Mouse (Mus musculus) CH12.LX (cell line): ENCODE measurements around the gene Trim5. TPM values are rescaled to one million over a fixed set of nuclear protein-coding genes. Genes with fewer than 3 reads are reported as not detected.
A peak's percentile ranks its signal among the peaks of the same experiment; 100 is the strongest.

Source experiments
- DNase-seq: peaks from one replicate; pipeline ENCODE4 v3.0.0-alpha.2; 2013; ENCODE audit errors: extremely low read depth
- H3K27ac ChIP-seq: 2 replicates; pipeline ENCODE4 v1.5.1; 2012; ENCODE audit warnings: low read depth, mild to moderate bottlenecking, control low read depth, moderate library complexity; ENCODE audit not compliant: insufficient read depth
- H3K27me3 ChIP-seq: replicated peaks from 2 replicates; pipeline ENCODE3; 2012; ENCODE audit warnings: inconsistent platforms
- H3K36me3 ChIP-seq, 2 experiments: replicated peaks in 1 of 2; 2 replicates each; pipeline versions ENCODE3 to v1.6.1; 2012; ENCODE audit warnings: inconsistent platforms in 1 of 2, low read length in 1 of 2, mild to moderate bottlenecking in 1 of 2, mixed read lengths in 1 of 2, moderate library complexity in 1 of 2; ENCODE audit not compliant: control insufficient read depth in 1 of 2, insufficient read depth in 1 of 2
- H3K4me1 ChIP-seq, 2 experiments: 2 replicates each; pipeline ENCODE4 v1.6.1; 2012; ENCODE audit warnings: inconsistent platforms in 1 of 2, moderate library complexity in 1 of 2; ENCODE audit not compliant: insufficient read depth in 2 of 2, control insufficient read depth in 1 of 2
- H3K4me2 ChIP-seq: 2 replicates; pipeline ENCODE4 v1.6.1; 2012; ENCODE audit warnings: low read depth, mild to moderate bottlenecking, control low read depth; ENCODE audit not compliant: poor library complexity, insufficient read depth, severe bottlenecking
- H3K4me3 ChIP-seq, 3 experiments: fragments of 150-350 bp in 1 of 3; sonication (generic) in 1 of 3; replicated peaks in 1 of 3; 2 replicates each; pipeline versions ENCODE3 to v1.5.1; 2011 to 2012; ENCODE audit warnings: low read depth in 2 of 3, low read length in 2 of 3, mild to moderate bottlenecking in 2 of 3, moderate library complexity in 2 of 3, control low read depth in 1 of 3, improper control_type of control experiment in 1 of 3, inconsistent platforms in 1 of 3, mixed read lengths in 1 of 3; ENCODE audit not compliant: poor library complexity in 1 of 3
- H3K79me2 ChIP-seq: replicated peaks from 2 replicates; pipeline ENCODE4 v1.6.1; 2012; ENCODE audit warnings: mild to moderate bottlenecking, moderate library complexity; ENCODE audit not compliant: control insufficient read depth, poor library complexity, insufficient read depth, severe bottlenecking; ENCODE audit errors: extremely low read depth
- H3K9ac ChIP-seq: 2 replicates; pipeline ENCODE4 v1.6.1; 2012; ENCODE audit warnings: low read depth, mild to moderate bottlenecking, control low read depth, moderate library complexity; ENCODE audit not compliant: insufficient read depth
- H3K9me3 ChIP-seq: replicated peaks from 2 replicates; pipeline ENCODE3; 2012; ENCODE audit warnings: low read length, inconsistent platforms, mixed read lengths
- CTCF ChIP-seq, 2 experiments: IDR thresholded peaks in 1 of 2; conservative IDR thresholded peaks in 1 of 2; 2 replicates each; pipeline ENCODE4 v1.5.1; 2011 to 2012; ENCODE audit warnings: low read depth in 2 of 2, low read length in 2 of 2, improper control_type of control experiment in 1 of 2, inconsistent platforms in 1 of 2, mild to moderate bottlenecking in 1 of 2, moderate library complexity in 1 of 2
- E2F4 ChIP-seq: IDR thresholded peaks from 2 replicates; pipeline ENCODE4 v1.6.1; 2011; ENCODE audit warnings: low read depth, low read length, improper control_type of control experiment; ENCODE audit not compliant: insufficient replicate concordance
- EP300 ChIP-seq: IDR thresholded peaks from 2 replicates; pipeline ENCODE4 v1.6.1; 2011; ENCODE audit warnings: low read length, improper control_type of control experiment
- GABPA ChIP-seq: IDR thresholded peaks from 2 replicates; pipeline ENCODE4 v1.6.1; 2012; ENCODE audit warnings: low read depth, low read length, improper control_type of control experiment, inconsistent platforms; ENCODE audit not compliant: insufficient replicate concordance
- HCFC1 ChIP-seq: IDR thresholded peaks from 2 replicates; pipeline ENCODE4 v1.6.1; 2012; ENCODE audit warnings: low read depth, mild to moderate bottlenecking, inconsistent platforms, low read length, improper control_type of control experiment
- IRF4 ChIP-seq: IDR thresholded peaks from 2 replicates; pipeline ENCODE4 v1.6.1; 2014; ENCODE audit warnings: low read depth, mild to moderate bottlenecking, inconsistent platforms, low read length, improper control_type of control experiment
- JUND ChIP-seq: conservative IDR thresholded peaks from 2 replicates; pipeline ENCODE4 v1.6.1; 2011; ENCODE audit warnings: low read depth, low read length, improper control_type of control experiment
- KAT2A ChIP-seq: IDR thresholded peaks from 2 replicates; pipeline ENCODE4 v1.6.1; 2012; ENCODE audit warnings: low read length, improper control_type of control experiment, inconsistent platforms; ENCODE audit not compliant: insufficient replicate concordance
- MAX ChIP-seq: IDR thresholded peaks from 2 replicates; pipeline ENCODE4 v1.6.1; 2011; ENCODE audit warnings: low read length, improper control_type of control experiment
- MXI1 ChIP-seq: IDR thresholded peaks from 2 replicates; pipeline ENCODE4 v1.6.1; 2011; ENCODE audit warnings: mild to moderate bottlenecking, low read depth, low read length, improper control_type of control experiment
- MYC ChIP-seq: IDR thresholded peaks from 2 replicates; pipeline ENCODE4 v1.6.1; 2011; ENCODE audit warnings: low read depth, mild to moderate bottlenecking, improper control_type of control experiment, low read length
- NELFE ChIP-seq: IDR thresholded peaks from 2 replicates; pipeline ENCODE4 v1.6.1; 2011; ENCODE audit warnings: low read depth, low read length, improper control_type of control experiment
- NRF1 ChIP-seq: IDR thresholded peaks from 2 replicates; pipeline ENCODE4 v1.6.1; 2014; ENCODE audit warnings: low read depth, mild to moderate bottlenecking, inconsistent platforms, low read length, improper control_type of control experiment, moderate library complexity
- PAX5 ChIP-seq: IDR thresholded peaks from 2 replicates; pipeline ENCODE4 v1.6.1; 2012; ENCODE audit warnings: low read length, inconsistent platforms, mixed read lengths
- POLR2A ChIP-seq: IDR thresholded peaks from 2 replicates; pipeline ENCODE4 v1.6.1; 2011; ENCODE audit warnings: low read depth, mild to moderate bottlenecking, improper control_type of control experiment, low read length
- POLR2AphosphoS2 ChIP-seq: IDR thresholded peaks from 2 replicates; pipeline ENCODE4 v1.6.1; 2011; ENCODE audit warnings: low read depth, low read length, improper control_type of control experiment
- RAD21 ChIP-seq: IDR thresholded peaks from 2 replicates; pipeline ENCODE4 v1.6.1; 2011; ENCODE audit warnings: low read depth, mild to moderate bottlenecking, low read length, improper control_type of control experiment, moderate library complexity
- SMC3 ChIP-seq: IDR thresholded peaks from 2 replicates; pipeline ENCODE4 v1.6.1; 2011; ENCODE audit warnings: low read depth, low read length, improper control_type of control experiment
- TCF12 ChIP-seq: IDR thresholded peaks from 2 replicates; pipeline ENCODE4 v1.6.1; 2014; ENCODE audit warnings: low read depth, mild to moderate bottlenecking, inconsistent platforms, low read length, improper control_type of control experiment
- UBTF ChIP-seq: IDR thresholded peaks from 2 replicates; pipeline ENCODE4 v1.6.1; 2012; ENCODE audit warnings: low read depth, mild to moderate bottlenecking, inconsistent platforms, low read length, improper control_type of control experiment, moderate library complexity
- USF1 ChIP-seq: IDR thresholded peaks from 2 replicates; pipeline ENCODE4 v1.6.1; 2014; ENCODE audit warnings: low read depth, mild to moderate bottlenecking, inconsistent platforms, low read length, improper control_type of control experiment
- USF2 ChIP-seq: conservative IDR thresholded peaks from 2 replicates; pipeline ENCODE4 v1.6.1; 2011; ENCODE audit warnings: low read depth, low read length, improper control_type of control experiment
- ZKSCAN1 ChIP-seq: IDR thresholded peaks from 2 replicates; pipeline ENCODE4 v1.6.1; 2012; ENCODE audit warnings: low read depth, inconsistent platforms, low read length, improper control_type of control experiment, borderline replicate concordance
- ZMIZ1 ChIP-seq: IDR thresholded peaks from 2 replicates; pipeline ENCODE4 v1.6.1; 2012; ENCODE audit warnings: low read depth, mild to moderate bottlenecking, inconsistent platforms, low read length, improper control_type of control experiment
- ZNF384 ChIP-seq: IDR thresholded peaks from 2 replicates; pipeline ENCODE4 v1.6.1; 2012; ENCODE audit warnings: low read depth, low read length, improper control_type of control experiment, inconsistent platforms
- dilution Hi-C: fragments of 300-500 bp; cut with MboI; formaldehyde crosslinking; loops from 2 replicates; pipeline ENCODE4 v1.14.3; 2020; ENCODE audit warnings: low sequenced_read_pairs; ENCODE audit not compliant: extremely low pct_unique_long_range_greater_than_20kb, extremely low pct_ligation_motif_present
- in situ Hi-C: fragments of 300-500 bp; cut with MboI; formaldehyde crosslinking; loops from 3 replicates; pipeline ENCODE4 v1.14.3; 2019; ENCODE audit warnings: low sequenced_read_pairs, low pct_ligation_motif_present, low pct_unique_long_range_greater_than_20kb, mixed read lengths
- polyA plus RNA-seq: library from polyadenylated mRNA; unstranded; fragments of >175 nt; gene quantifications from 2 replicates; pipeline ENCODE4 v1.2.1, GENCODE M21; 2012; ENCODE audit warnings: low read depth; ENCODE audit not compliant: insufficient read length
- total RNA-seq, 2 experiments: library from RNA; depleted of rRNA; stranded (reverse); fragments of 300-350 nt in 1 of 2; fragments of >200 nt in 1 of 2; gene quantifications; 2 replicates each; pipeline ENCODE4 v1.2.3; 2012 to 2014

Trim5 gene
- total and polyA plus RNA-seq, 3 experiments = 4.5 to 7.8 (median 6.5) TPM

GRCm38 (mm10) chr7:104243616-104244015 lies 44.3 kb downstream of the Trim5 start:
- in situ Hi-C loops = no loop called here

GRCm38 (mm10) chr7:104240857-104241256 lies 47.0 kb downstream of the Trim5 start:
- Histone ChIP-seq H3K4me1 (peaks cover 9 to 41% of the 10 kb centered on the region in 2 experiments; a peak in 3 of 4 replicates), H3K9ac (no peak overlapping the region), H3K4me3 (no peak overlapping the region), H3K79me2 (no peaks in the 10 kb centered on the region; the same call in 1 of the 2 replicates), H3K27ac (no peak overlapping the region), H3K9me3 (no peaks in the 10 kb centered on the region), H3K4me2 (peak overlapping the region; percentile 44; the same call in 1 of the 2 replicates), H3K27me3 (no peaks in the 10 kb centered on the region), H3K36me3 (no peaks in the 10 kb centered on the region)
- peak; percentile 57 for DNase-seq
- peak; percentile 88 for TF ChIP-seq EP300
- no peak for TF ChIP-seq MYC
- TF ChIP-seq IRF4 = peak; percentile 93
- TF ChIP-seq POLR2AphosphoS2 = no peak
- 0 out of 2 replicates have a peak, but pooled peaks have one; percentile 29 for TF ChIP-seq TCF12
- in situ Hi-C loops (no loop called here), dilution Hi-C loops (no loop called here)

More at GRCm38 (mm10) chr7:104243616-104244015, 44.3 kb downstream of the Trim5 start:
- H3K27ac ChIP-seq = no peak overlapping the region
- H3K79me2 ChIP-seq = no peaks in the 10 kb centered on the region; the same call in 1 of the 2 replicates
- peak overlapping the region; percentile 4; the same call in 1 of the 2 replicates for H3K9ac ChIP-seq
- dilution Hi-C loops = no loop called here
- no peak for DNase-seq
- no peaks in the 10 kb centered on the region for H3K9me3 ChIP-seq
- TF ChIP-seq RAD21 = no peak
- TF ChIP-seq CTCF (conservative IDR thresholded peaks at IDR 0.05 in 1 of 2, IDR thresholded peaks at IDR 0.05 in 1 of 2; ENCODE audit: low read depth in 2 of 2, low read length in 2 of 2) = no peak
- TF ChIP-seq POLR2A = no peak
- no peak for TF ChIP-seq PAX5
- TF ChIP-seq ZMIZ1 = no peak
- TF ChIP-seq ZNF384 = no peak
- no peak for TF ChIP-seq JUND
- TF ChIP-seq E2F4 = no peak
- no peak for TF ChIP-seq MXI1
- no peak for TF ChIP-seq MYC
- TF ChIP-seq TCF12 = no peak
- peaks cover 9 to 45% of the 10 kb centered on the region in 2 experiments; a peak in 3 of 4 replicates for H3K4me1 ChIP-seq
- H3K27me3 ChIP-seq = no peaks in the 10 kb centered on the region
- peak overlapping the region; percentile 32; the same call in 1 of the 2 replicates for H3K4me2 ChIP-seq
- H3K4me3 ChIP-seq = peak overlapping the region in 1 of 3 experiments; percentile 25
- no peaks in the 10 kb centered on the region for H3K36me3 ChIP-seq

- no peaks in the 10 kb centered on the region for H3K79me2 ChIP-seq
- in situ Hi-C loops (loop anchor here (5.0 kb wide), 1 partner anchor 66 kb away; no protein-coding TSS in a partner anchor), dilution Hi-C loops (no loop called here)
- H3K4me2 ChIP-seq = no peak overlapping the region
- H3K27me3 ChIP-seq = no peaks in the 10 kb centered on the region
- H3K4me1 ChIP-seq = 0 out of 4 replicates have a peak, but pooled peaks cover 0 to 2% of the 10 kb centered on the region in 2 experiments
- no peak overlapping the region for H3K9ac ChIP-seq
- no peak overlapping the region for H3K27ac ChIP-seq
- peak; percentile 63 for DNase-seq
- H3K36me3 ChIP-seq = no peaks in the 10 kb centered on the region
- H3K4me3 ChIP-seq = no peak overlapping the region
- H3K9me3 ChIP-seq = no peaks in the 10 kb centered on the region
- no peak for TF ChIP-seq POLR2A
- no peak for TF ChIP-seq USF2
- no peak for TF ChIP-seq NELFE
- no peak for TF ChIP-seq POLR2AphosphoS2
- no peak for TF ChIP-seq MAX
- peak; percentile 51 for TF ChIP-seq RAD21
- TF ChIP-seq HCFC1 = no peak
- no peak for TF ChIP-seq KAT2A
- TF ChIP-seq ZNF384 = no peak
- no peak for TF ChIP-seq USF1
- TF ChIP-seq MXI1 = no peak
- no peak for TF ChIP-seq NRF1
- TF ChIP-seq GABPA = no peak
- TF ChIP-seq ZKSCAN1 = no peak
- no peak for TF ChIP-seq UBTF
- no peak for TF ChIP-seq EP300
- TF ChIP-seq SMC3 = peak; percentile 86
These were observed 56.7 kb downstream of the Trim5 start for GRCm38 (mm10) chr7:104231203-104231602.
